Mouse (Mus musculus) small intestine, adult 10 weeks (tissue): ENCODE measurements around the gene Rhox4d. TPM values are rescaled to one million over a fixed set of nuclear protein-coding genes. Genes with fewer than 3 reads are reported as not detected.

ENCODE experiments used
- polyA plus RNA-seq: library from polyadenylated mRNA; stranded (reverse); fragments of 350-450 nt; fragmentation: Illumina TruSeq; extraction: RNeasy Lipid Tissue Mini Kit (QIAGEN cat#74804); gene quantifications from one replicate; pipeline ENCODE4 v1.2.3, GENCODE M21; 2014; ENCODE audit warnings: low replicate concordance

Rhox4d gene
- polyA plus RNA-seq, result not detected

GRCm38 (mm10) chrX:37514059-37514458, at the start of gene Rhox4d:
TSS of gene Rhox4d (plus strand) at chrX:37514359.

GRCm38 (mm10) chrX:37480037-37480436, 34.1 kb upstream of the Rhox4d start, which contains the start of gene Rhox4c:
TSS of gene Rhox4c (plus strand) at chrX:37480337.

GRCm38 (mm10) chrX:37530152-37530551, 16.0 kb downstream of the Rhox4d start, which contains the start of gene Rhox2e:
TSS of gene Rhox2e (plus strand) at chrX:37530452.

GRCm38 (mm10) chrX:37541719-37542118, 27.6 kb downstream of the Rhox4d start, which contains the start of gene Rhox3e:
TSS of gene Rhox3e (plus strand) at chrX:37542019.

GRCm38 (mm10) chrX:37557112-37557511, 43.0 kb downstream of the Rhox4d start, which contains the start of gene Rhox4e:
TSS of gene Rhox4e (plus strand) at chrX:37557412.

Other genes starting within 250 kb of the Rhox4d start
- gene Rhox4a, start 249.0 kb upstream of the Rhox4d start, polyA plus RNA-seq, result not detected
- gene Rhox3a2, start 134.3 kb upstream of the Rhox4d start, polyA plus RNA-seq, result not detected
- not detected for gene Rhox4a2, start 123.5 kb upstream of the Rhox4d start, polyA plus RNA-seq
- not detected for gene Rhox2b, start 102.3 kb upstream of the Rhox4d start, polyA plus RNA-seq
- gene Rhox4b, start 81.9 kb upstream of the Rhox4d start, polyA plus RNA-seq, result not detected
- not detected for gene Rhox2c, start 60.7 kb upstream of the Rhox4d start, polyA plus RNA-seq
- gene Rhox3c, start 55.8 kb upstream of the Rhox4d start, polyA plus RNA-seq, result not detected
- gene Rhox4c, start 34.0 kb upstream of the Rhox4d start, polyA plus RNA-seq, result not detected
- gene Rhox2d, start 20.9 kb upstream of the Rhox4d start, polyA plus RNA-seq, result not detected
- gene Rhox2e, start 16.1 kb downstream of the Rhox4d start, polyA plus RNA-seq, result not detected
- gene Rhox3e, start 27.7 kb downstream of the Rhox4d start, polyA plus RNA-seq, result not detected
- gene Rhox4e, start 43.1 kb downstream of the Rhox4d start, polyA plus RNA-seq, result not detected
- gene Rhox2f, start 57.0 kb downstream of the Rhox4d start, polyA plus RNA-seq, result not detected
- gene Rhox3f, start 66.6 kb downstream of the Rhox4d start, polyA plus RNA-seq, result not detected
- not detected for gene Rhox4f, start 93.3 kb downstream of the Rhox4d start, polyA plus RNA-seq
- not detected for gene Rhox3g, start 114.3 kb downstream of the Rhox4d start, polyA plus RNA-seq
- not detected for gene Rhox2g, start 129.1 kb downstream of the Rhox4d start, polyA plus RNA-seq
- not detected for gene Rhox4g, start 137.0 kb downstream of the Rhox4d start, polyA plus RNA-seq
- not detected for gene Rhox3h, start 154.4 kb downstream of the Rhox4d start, polyA plus RNA-seq
- gene Rhox2h, start 158.9 kb downstream of the Rhox4d start, polyA plus RNA-seq, result not detected